Mouse (Mus musculus) MEL (cell line): Measurements from ENCODE around the gene Cnksr2. TPM values are rescaled to one million over a fixed set of nuclear protein-coding genes. Genes with fewer than 3 reads are reported as not detected.

Experiments
- DNase-seq: peaks from one replicate; pipeline ENCODE4 v3.0.0; 2011; ENCODE audit warnings: low read depth, low spot score
- H3K27ac ChIP-seq: 2 replicates; pipeline ENCODE4 v1.5.1; 2012; ENCODE audit warnings: low read depth, mild to moderate bottlenecking, control low read depth, low read length, moderate library complexity; ENCODE audit not compliant: control insufficient read depth
- H3K27me3 ChIP-seq, 2 experiments: fragments of 150-350 bp in 1 of 2; sonication (generic) in 1 of 2; 2 replicates each; pipeline ENCODE4 v1.6.1; 2012; ENCODE audit warnings: low read length in 2 of 2, mild to moderate bottlenecking in 2 of 2, improper control_type of control experiment in 1 of 2, moderate library complexity in 1 of 2; ENCODE audit not compliant: insufficient read depth in 2 of 2, control insufficient read depth in 1 of 2
- H3K36me3 ChIP-seq, 2 experiments: 2 replicates each; pipeline ENCODE4 v1.6.1; 2012 to 2014; ENCODE audit warnings: low read length in 2 of 2, improper control_type of control experiment in 1 of 2, inconsistent platforms in 1 of 2, mild to moderate bottlenecking in 1 of 2; ENCODE audit not compliant: insufficient read depth in 2 of 2, control insufficient read depth in 1 of 2
- H3K4me1 ChIP-seq, 2 experiments: fragments of 150-350 bp in 1 of 2; sonication (generic) in 1 of 2; 2 replicates each; pipeline ENCODE4 v1.6.1; 2012; ENCODE audit warnings: low read length in 2 of 2, improper control_type of control experiment in 1 of 2, mild to moderate bottlenecking in 1 of 2; ENCODE audit not compliant: insufficient read depth in 2 of 2, control insufficient read depth in 1 of 2
- H3K4me3 ChIP-seq, 2 experiments: fragments of 150-350 bp in 1 of 2; sonication (generic) in 1 of 2; 2 replicates each; pipeline ENCODE4 v1.5.1; 2012; ENCODE audit warnings: low read depth in 2 of 2, low read length in 2 of 2, mild to moderate bottlenecking in 2 of 2, moderate library complexity in 2 of 2, control low read depth in 1 of 2, improper control_type of control experiment in 1 of 2; ENCODE audit not compliant: control insufficient read depth in 1 of 2, insufficient read depth in 1 of 2
- H3K79me2 ChIP-seq: 2 replicates; pipeline ENCODE4 v1.6.1; 2012; ENCODE audit warnings: mild to moderate bottlenecking, low read length, moderate library complexity; ENCODE audit not compliant: control insufficient read depth, poor library complexity, insufficient read depth
- H3K9ac ChIP-seq: 2 replicates; pipeline ENCODE4 v1.6.1; 2012; ENCODE audit warnings: low read depth, mild to moderate bottlenecking, control low read depth, low read length, moderate library complexity; ENCODE audit not compliant: control insufficient read depth, poor library complexity, severe bottlenecking
- H3K9me3 ChIP-seq: fragments of 150-350 bp; sonication (generic); replicated peaks from 2 replicates; pipeline ENCODE4 v1.6.1; 2012; ENCODE audit warnings: mild to moderate bottlenecking, low read length, improper control_type of control experiment, moderate library complexity; ENCODE audit not compliant: insufficient read depth
- CHD1 ChIP-seq: IDR thresholded peaks from 2 replicates; pipeline ENCODE4 v1.6.1; 2012; ENCODE audit warnings: low read depth, mild to moderate bottlenecking, inconsistent platforms, low read length, improper control_type of control experiment
- CHD2 ChIP-seq: IDR thresholded peaks from 2 replicates; pipeline ENCODE4 v1.6.1; 2011; ENCODE audit warnings: low read length, improper control_type of control experiment
- CTCF ChIP-seq, 3 experiments: IDR thresholded peaks in 2 of 3; conservative IDR thresholded peaks in 1 of 3; 2 replicates each; pipeline ENCODE4 v1.5.1; 2011 to 2012; ENCODE audit warnings: low read length in 3 of 3, low read depth in 2 of 3, mild to moderate bottlenecking in 2 of 3, improper control_type of control experiment in 1 of 3, inconsistent platforms in 1 of 3, mixed read lengths in 1 of 3, moderate library complexity in 1 of 3; ENCODE audit not compliant: control insufficient read depth in 1 of 3, insufficient read depth in 1 of 3, poor library complexity in 1 of 3, severe bottlenecking in 1 of 3
- E2F4 ChIP-seq: IDR thresholded peaks from 2 replicates; pipeline ENCODE4 v1.6.1; 2011; ENCODE audit warnings: low read depth, low read length, improper control_type of control experiment, borderline replicate concordance
- ETS1 ChIP-seq: IDR thresholded peaks from 2 replicates; pipeline ENCODE4 v1.6.1; 2012; ENCODE audit warnings: low read depth, mild to moderate bottlenecking, inconsistent platforms, low read length, improper control_type of control experiment, moderate library complexity
- GABPA ChIP-seq: IDR thresholded peaks from 2 replicates; pipeline ENCODE4 v1.6.1; 2012; ENCODE audit warnings: low read depth, mild to moderate bottlenecking, inconsistent platforms, low read length, improper control_type of control experiment, moderate library complexity
- GATA1 ChIP-seq: IDR thresholded peaks from 2 replicates; pipeline ENCODE4 v1.6.1; 2011; ENCODE audit warnings: low read depth, low read length, improper control_type of control experiment
- HCFC1 ChIP-seq: IDR thresholded peaks from 2 replicates; pipeline ENCODE4 v1.6.1; 2012; ENCODE audit warnings: low read depth, mild to moderate bottlenecking, inconsistent platforms, low read length, improper control_type of control experiment, moderate library complexity
- KAT2A ChIP-seq: conservative IDR thresholded peaks from 2 replicates; pipeline ENCODE4 v1.6.1; 2012; ENCODE audit warnings: low read depth, low read length, improper control_type of control experiment, inconsistent platforms
- MAFK ChIP-seq: IDR thresholded peaks from 2 replicates; pipeline ENCODE4 v1.6.1; 2011; ENCODE audit warnings: low read depth, mild to moderate bottlenecking, low read length, improper control_type of control experiment, borderline replicate concordance
- MAZ ChIP-seq: IDR thresholded peaks from 2 replicates; pipeline ENCODE4 v1.6.1; 2012; ENCODE audit warnings: low read depth, mild to moderate bottlenecking, inconsistent platforms, low read length, improper control_type of control experiment
- MXI1 ChIP-seq: IDR thresholded peaks from 2 replicates; pipeline ENCODE4 v1.6.1; 2011; ENCODE audit warnings: mild to moderate bottlenecking, low read depth, low read length, improper control_type of control experiment
- MYC ChIP-seq: IDR thresholded peaks from 2 replicates; pipeline ENCODE4 v1.6.1; 2011; ENCODE audit warnings: low read depth, mild to moderate bottlenecking, low read length, improper control_type of control experiment, moderate library complexity
- NELFE ChIP-seq: IDR thresholded peaks from 2 replicates; pipeline ENCODE4 v1.6.1; 2011; ENCODE audit warnings: low read depth, low read length, improper control_type of control experiment
- NRF1 ChIP-seq: IDR thresholded peaks from 2 replicates; pipeline ENCODE4 v1.6.1; 2014; ENCODE audit warnings: low read depth, mild to moderate bottlenecking, inconsistent platforms, low read length, improper control_type of control experiment, moderate library complexity; ENCODE audit not compliant: poor library complexity, insufficient read depth, severe bottlenecking
- POLR2A ChIP-seq, 2 experiments: IDR thresholded peaks; 2 replicates each; pipeline ENCODE4 v1.6.1; 2011 to 2012; ENCODE audit warnings: low read length in 2 of 2, mild to moderate bottlenecking in 2 of 2, control low read depth in 1 of 2, improper control_type of control experiment in 1 of 2, low read depth in 1 of 2, moderate library complexity in 1 of 2; ENCODE audit not compliant: control insufficient read depth in 1 of 2, insufficient read depth in 1 of 2, poor library complexity in 1 of 2
- POLR2AphosphoS2 ChIP-seq: IDR thresholded peaks from 2 replicates; pipeline ENCODE4 v1.6.1; 2011; ENCODE audit warnings: low read length, improper control_type of control experiment
- RCOR1 ChIP-seq: IDR thresholded peaks from 2 replicates; pipeline ENCODE4 v1.6.1; 2012; ENCODE audit warnings: low read depth, mild to moderate bottlenecking, inconsistent platforms, low read length, improper control_type of control experiment
- TAL1 ChIP-seq: IDR thresholded peaks from 2 replicates; pipeline ENCODE4 v1.6.1; 2012; ENCODE audit warnings: mild to moderate bottlenecking, inconsistent platforms, low read length, moderate library complexity, mixed read lengths
- TBP ChIP-seq: IDR thresholded peaks from 2 replicates; pipeline ENCODE4 v1.8.0; 2011; ENCODE audit warnings: low read depth, low read length, improper control_type of control experiment
- TCF12 ChIP-seq: IDR thresholded peaks from 2 replicates; pipeline ENCODE4 v1.6.1; 2014; ENCODE audit warnings: low read depth, mild to moderate bottlenecking, inconsistent platforms, low read length, improper control_type of control experiment, moderate library complexity
- USF1 ChIP-seq: IDR thresholded peaks from 2 replicates; pipeline ENCODE4 v1.6.1; 2014; ENCODE audit warnings: low read depth, mild to moderate bottlenecking, inconsistent platforms, low read length, improper control_type of control experiment, moderate library complexity
- ZKSCAN1 ChIP-seq: IDR thresholded peaks from 2 replicates; pipeline ENCODE4 v1.6.1; 2012; ENCODE audit warnings: low read depth, mild to moderate bottlenecking, inconsistent platforms, low read length, improper control_type of control experiment, moderate library complexity
- ZMIZ1 ChIP-seq: IDR thresholded peaks from 2 replicates; pipeline ENCODE4 v1.6.1; 2012; ENCODE audit warnings: low read depth, mild to moderate bottlenecking, inconsistent platforms, low read length, improper control_type of control experiment, moderate library complexity
- ZNF384 ChIP-seq: IDR thresholded peaks from 2 replicates; pipeline ENCODE4 v1.6.1; 2012; ENCODE audit warnings: low read depth, mild to moderate bottlenecking, inconsistent platforms, low read length, improper control_type of control experiment
- polyA plus RNA-seq, 2 experiments: library from polyadenylated mRNA; stranded (reverse) in 1 of 2; unstranded in 1 of 2; fragments of >175 nt in 1 of 2; fragments of >200 nt in 1 of 2; gene quantifications; 2 replicates each; pipeline versions ENCODE4 v1.2.1 to v1.2.4; 2012; ENCODE audit warnings: low replicate concordance in 2 of 2, low read depth in 1 of 2; ENCODE audit not compliant: insufficient read length in 2 of 2, insufficient read depth in 1 of 2, missing spikeins in 1 of 2
- total RNA-seq: library from RNA; depleted of rRNA; stranded (reverse); fragments of 300-350 nt; gene quantifications from 2 replicates; pipeline ENCODE4 v1.2.3, GENCODE M21; 2012

Cnksr2 gene
- total and polyA plus RNA-seq, 3 experiments: 0.03 TPM; not detected in 2

DNA sequence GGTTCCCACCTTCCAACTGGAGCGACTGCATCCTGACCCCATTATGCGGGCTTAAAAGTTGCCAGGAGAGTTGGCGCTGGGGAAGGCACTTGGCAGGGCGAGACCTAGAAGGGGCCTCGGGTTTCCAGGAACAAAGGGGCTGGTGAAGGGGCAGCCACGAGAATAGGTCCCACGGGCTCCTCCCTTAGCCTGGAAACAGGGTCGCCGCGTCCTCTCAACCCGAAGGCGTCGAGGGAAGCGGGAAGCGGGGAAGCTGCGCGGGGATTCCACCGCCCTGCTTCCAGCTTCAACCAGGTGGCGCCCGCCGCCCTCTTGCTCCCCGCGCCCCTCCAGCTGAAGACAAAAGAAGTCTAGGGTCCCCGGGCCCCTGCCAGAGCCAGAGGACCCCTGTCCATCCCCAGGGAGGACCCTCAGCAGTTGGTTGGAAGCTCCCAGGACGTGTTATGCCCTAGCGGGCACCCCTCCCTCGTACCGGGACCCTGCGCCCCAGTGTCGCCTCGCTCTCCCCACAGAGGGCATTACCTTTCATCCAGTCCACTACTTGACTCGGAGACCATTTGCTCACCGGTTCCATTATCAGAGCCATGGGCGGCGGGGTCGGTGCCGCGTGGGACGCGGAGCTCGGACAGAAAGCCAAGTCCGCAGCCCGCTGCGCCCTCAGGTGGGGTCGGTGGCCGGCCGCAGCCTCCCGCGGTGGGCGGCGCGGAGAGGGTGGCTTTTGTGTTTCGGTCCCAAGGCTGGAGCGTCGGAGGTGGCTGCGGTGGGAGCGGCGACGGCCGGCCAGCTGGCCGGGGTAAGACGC is 638 bp downstream of the Cnksr2 start:
- TF ChIP-seq POLR2AphosphoS2 (no peak), POLR2A (IDR thresholded peaks at IDR 0.05; ENCODE audit: control insufficient read depth in 1 of 2, insufficient read depth in 1 of 2, low read depth in 1 of 2, low read length in 2 of 2, poor library complexity in 1 of 2) (no peak), MXI1 (no peak), NELFE (no peak), ZMIZ1 (no peak), MAFK (no peak), ZKSCAN1 (no peak), E2F4 (no peak), TBP (no peak), ZNF384 (no peak), TCF12 (no peak), MAZ (no peak), GATA1 (no peak), CHD2 (no peak), NRF1 (no peak), MYC (no peak), USF1 (no peak), ETS1 (no peak), TAL1 (no peak)
- H3K4me3 ChIP-seq: no peak overlapping the region
- H3K79me2 ChIP-seq: no peaks in the 10 kb centered on the region
- no peaks in the 10 kb centered on the region for H3K27me3 ChIP-seq
- H3K9ac ChIP-seq: no peak overlapping the region
- no peaks in the 10 kb centered on the region for H3K4me1 ChIP-seq
- H3K9me3 ChIP-seq: no peaks in the 10 kb centered on the region
- no peak for DNase-seq
- no peaks in the 10 kb centered on the region for H3K36me3 ChIP-seq
- no peak overlapping the region for H3K27ac ChIP-seq

DNA sequence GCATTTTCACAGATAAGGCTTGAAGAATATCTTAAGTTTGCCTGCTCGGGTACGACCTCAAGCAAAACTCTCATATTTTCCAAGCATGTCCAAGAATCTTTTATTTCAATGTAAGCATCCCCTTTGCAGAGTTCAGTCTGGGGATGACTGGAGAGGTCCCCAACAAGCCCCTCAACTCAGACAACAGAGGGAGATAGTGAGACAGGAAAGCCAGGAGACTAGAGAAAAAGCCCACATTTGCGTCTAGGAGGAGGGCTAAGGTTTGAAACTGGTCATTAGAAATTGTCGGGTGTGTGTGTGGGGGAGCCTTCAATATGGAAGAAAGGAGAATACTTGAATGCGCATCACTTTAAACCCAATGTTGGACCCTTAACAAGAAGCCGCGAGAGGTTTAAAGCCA is 1.4 kb downstream of the Cnksr2 start:
- DNase-seq: no peak
- H3K4me1 ChIP-seq: no peaks in the 10 kb centered on the region
- TF ChIP-seq GABPA (no peak), CHD2 (no peak), GATA1 (no peak), KAT2A (no peak), ETS1 (no peak), CHD1 (no peak), MXI1 (no peak), HCFC1 (no peak), ZMIZ1 (no peak), NELFE (no peak), POLR2AphosphoS2 (no peak), RCOR1 (no peak), CTCF (IDR thresholded peaks at IDR 0.05 in 2 of 3, conservative IDR thresholded peaks at IDR 0.05 in 1 of 3; ENCODE audit: control insufficient read depth in 1 of 3, insufficient read depth in 1 of 3, low read depth in 2 of 3, low read length in 3 of 3, poor library complexity in 1 of 3, severe bottlenecking in 1 of 3) (no peak), E2F4 (no peak), ZKSCAN1 (no peak)
- no peak overlapping the region for H3K9ac ChIP-seq
- H3K79me2 ChIP-seq: no peaks in the 10 kb centered on the region
- H3K9me3 ChIP-seq: no peaks in the 10 kb centered on the region
- H3K27me3 ChIP-seq: no peaks in the 10 kb centered on the region
- H3K27ac ChIP-seq: no peak overlapping the region
- H3K4me3 ChIP-seq: no peak overlapping the region
- H3K36me3 ChIP-seq: no peaks in the 10 kb centered on the region
